Mouse (Mus musculus): Measurements from ENCODE around the gene Pitpnc1.

Gene Pitpnc1

GRCm38 (mm10) chr11:107245657-107246056, 224.8 kb downstream of the Pitpnc1 start:
- DNase-seq (ENCODE audit: extremely low read depth, low read depth, low spot score): no peak

GRCm38 (mm10) chr11:107243126-107243525, 227.4 kb downstream of the Pitpnc1 start:
- no peak for DNase-seq (ENCODE audit: extremely low read depth, low read depth, low spot score)

GRCm38 (mm10) chr11:107241678-107242077, 228.8 kb downstream of the Pitpnc1 start:
- DNase-seq (ENCODE audit: extremely low read depth, low read depth, low spot score): peak; percentile 21

- DNase-seq (ENCODE audit: extremely low read depth, low read depth, low spot score): no peak
Measured at GRCm38 (mm10) chr11:107238506-107238905, 232.0 kb downstream of the Pitpnc1 start.

- DNase-seq (ENCODE audit: extremely low read depth, low read depth, low spot score): no peak
Measured at GRCm38 (mm10) chr11:107237532-107237931, 233.0 kb downstream of the Pitpnc1 start.

- DNase-seq (ENCODE audit: extremely low read depth, low read depth, low spot score): no peak
Measured at GRCm38 (mm10) chr11:107233252-107233890, 237.1 kb downstream of the Pitpnc1 start.

- DNase-seq (ENCODE audit: extremely low read depth, low read depth, low spot score): no peak
Measured at GRCm38 (mm10) chr11:107230128-107230527, 240.4 kb downstream of the Pitpnc1 start.

GRCm38 (mm10) chr11:107226431-107226830, 244.1 kb downstream of the Pitpnc1 start:
- no peak for DNase-seq (ENCODE audit: extremely low read depth, low read depth, low spot score)

GRCm38 (mm10) chr11:107226013-107226412, 244.5 kb downstream of the Pitpnc1 start:
- DNase-seq (ENCODE audit: extremely low read depth, low read depth, low spot score): no peak

GRCm38 (mm10) chr11:107225301-107225700, 245.2 kb downstream of the Pitpnc1 start:
- DNase-seq (ENCODE audit: extremely low read depth, low read depth, low spot score): no peak

- no peak for DNase-seq (ENCODE audit: extremely low read depth, low read depth, low spot score)
Measured at GRCm38 (mm10) chr11:107223667-107224214, 246.8 kb downstream of the Pitpnc1 start.

- DNase-seq (ENCODE audit: extremely low read depth, low read depth, low spot score): no peak
Measured at GRCm38 (mm10) chr11:107223169-107223561, 247.3 kb downstream of the Pitpnc1 start.

GRCm38 (mm10) chr11:107222531-107223168, 247.8 kb downstream of the Pitpnc1 start:
- no peak for DNase-seq (ENCODE audit: extremely low read depth, low read depth, low spot score)

- DNase-seq (ENCODE audit: extremely low read depth, low read depth, low spot score): no peak
Measured at GRCm38 (mm10) chr11:107215111-107215510, 255.4 kb downstream of the Pitpnc1 start.

GRCm38 (mm10) chr11:107213745-107214144, 256.8 kb downstream of the Pitpnc1 start:
- DNase-seq (ENCODE audit: extremely low read depth, low read depth, low spot score): no peak

GRCm38 (mm10) chr11:107209818-107210217, 260.7 kb downstream of the Pitpnc1 start:
- no peak for DNase-seq (ENCODE audit: extremely low read depth, low read depth, low spot score)

GRCm38 (mm10) chr11:107201773-107202172, 268.7 kb downstream of the Pitpnc1 start:
- no peak for DNase-seq (ENCODE audit: extremely low read depth, low read depth, low spot score)

- no peak for DNase-seq (ENCODE audit: extremely low read depth, low read depth, low spot score)
Measured at GRCm38 (mm10) chr11:107199281-107199680, 271.2 kb downstream of the Pitpnc1 start.

GRCm38 (mm10) chr11:107195334-107195733, 275.2 kb downstream of the Pitpnc1 start:
- DNase-seq (ENCODE audit: extremely low read depth, low read depth, low spot score): no peak

GRCm38 (mm10) chr11:107190376-107190775, 280.1 kb downstream of the Pitpnc1 start:
- DNase-seq (ENCODE audit: extremely low read depth, low read depth, low spot score): no peak

- peak; percentile 50 for DNase-seq (ENCODE audit: extremely low read depth, low read depth, low spot score)
Measured at GRCm38 (mm10) chr11:107188565-107189552, 281.6 kb downstream of the Pitpnc1 start, which contains the start of gene Nol11. TSS of gene Nol11 (minus strand) at chr11:107189381.
